Mouse (Mus musculus) small intestine, adult 2 months (tissue): Measurements from ENCODE around the gene Nol10. TPM values are rescaled to one million over a fixed set of nuclear protein-coding genes. Genes with fewer than 3 reads are reported as not detected.
"Not testable (repeated sequence)": the region's sequence is repeated elsewhere in the genome, so short reads cannot be mapped to it uniquely, and the experiment has no call there.

Experiments used
- H3K27ac ChIP-seq: fragments of 200-500 bp; 2 replicates; pipeline ENCODE4 v1.5.1; 2012; ENCODE audit warnings: low read depth, low read length, control low read depth, inconsistent platforms; ENCODE audit not compliant: insufficient read depth
- H3K27me3 ChIP-seq: fragments of 200-500 bp; 2 replicates; pipeline ENCODE4 v1.6.1; 2012; ENCODE audit warnings: mild to moderate bottlenecking, moderate library complexity, low read length, inconsistent platforms; ENCODE audit not compliant: control insufficient read depth, insufficient read depth
- H3K36me3 ChIP-seq: fragments of 200-500 bp; 2 replicates; pipeline ENCODE4 v1.6.1; 2012; ENCODE audit warnings: mild to moderate bottlenecking, low read length, control low read depth, inconsistent platforms; ENCODE audit not compliant: control insufficient read depth, insufficient read depth
- H3K4me1 ChIP-seq: fragments of 200-500 bp; 2 replicates; pipeline ENCODE4 v1.6.1; 2012; ENCODE audit warnings: low read length, inconsistent platforms, mixed read lengths; ENCODE audit not compliant: control insufficient read depth, insufficient read depth, insufficient read length
- H3K4me3 ChIP-seq: fragments of 200-500 bp; 2 replicates; pipeline ENCODE4 v1.5.1; 2012; ENCODE audit warnings: low read depth, mild to moderate bottlenecking, control low read depth, inconsistent platforms, low read length, moderate library complexity
- CTCF ChIP-seq: fragments of 200-500 bp; IDR thresholded peaks from 2 replicates; pipeline ENCODE4 v1.5.1; 2012; ENCODE audit warnings: low read depth, mild to moderate bottlenecking, control low read depth, inconsistent platforms, low read length, moderate library complexity, mixed read lengths; ENCODE audit not compliant: insufficient replicate concordance, insufficient read length; ENCODE audit errors: extremely low read depth
- POLR2A ChIP-seq: fragments of 200-500 bp; IDR thresholded peaks from 2 replicates; pipeline ENCODE4 v1.6.1; 2012; ENCODE audit warnings: low read depth, mild to moderate bottlenecking, control low read depth, inconsistent platforms, low read length, moderate library complexity
- WGBS: fragments of 180-500 bp; shearing (Covaris S2); methylation state at CpG from one replicate; pipeline ENCODE4 v1.1.7; 2018; 5-methylcytosine and 5-hydroxymethylcytosine counted together
- polyA plus RNA-seq: library from polyadenylated mRNA; depleted of rRNA; stranded (reverse); fragments of >200 nt; gene quantifications from 2 replicates; pipeline ENCODE4 v1.2.3, GENCODE M21; 2012

Nol10 gene
- polyA plus RNA-seq, 1 experiment = 1.3 TPM

GRCm38 (mm10) chr12:17455096-17455495 lies 106.8 kb downstream of the Nol10 start:
- H3K27me3 ChIP-seq = no peaks in the 10 kb centered on the region
- TF ChIP-seq POLR2A (no peak), CTCF (no peak)
- no peak overlapping the region for H3K27ac ChIP-seq
- no peaks in the 10 kb centered on the region for H3K36me3 ChIP-seq
- 67% methylated on average over 5 of the region's 5 CpGs for WGBS
- no peak overlapping the region for H3K4me3 ChIP-seq
- no peaks in the 10 kb centered on the region for H3K4me1 ChIP-seq

- H3K27ac ChIP-seq, H3K4me1 ChIP-seq, H3K36me3 ChIP-seq, H3K27me3 ChIP-seq, H3K4me3 ChIP-seq: not testable (repeated sequence)
- 95% methylated on average over 4 of the region's 4 CpGs for WGBS
Measured at GRCm38 (mm10) chr12:17459223-17459622, 111.0 kb downstream of the Nol10 start.

- no peaks in the 10 kb centered on the region for H3K4me1 ChIP-seq
- no peak overlapping the region for H3K4me3 ChIP-seq
- H3K36me3 ChIP-seq = no peaks in the 10 kb centered on the region
- no peaks in the 10 kb centered on the region for H3K27me3 ChIP-seq
- WGBS = 91% methylated on average over 4 of the region's 4 CpGs
- H3K27ac ChIP-seq = no peak overlapping the region
- TF ChIP-seq CTCF (no peak), POLR2A (no peak)
Measured at GRCm38 (mm10) chr12:17463706-17464105, 115.4 kb downstream of the Nol10 start.

- 90% methylated on average over 5 of the region's 5 CpGs for WGBS
- H3K4me1 ChIP-seq, H3K27ac ChIP-seq, H3K27me3 ChIP-seq, H3K4me3 ChIP-seq, H3K36me3 ChIP-seq: not testable (repeated sequence)
Measured at GRCm38 (mm10) chr12:17464550-17464949, 116.3 kb downstream of the Nol10 start.

- Histone ChIP-seq H3K36me3 (no peaks in the 10 kb centered on the region), H3K4me3 (no peak overlapping the region), H3K4me1 (peaks cover 13% of the 10 kb centered on the region; the same call in 1 of the 2 replicates), H3K27me3 (no peaks in the 10 kb centered on the region), H3K27ac (no peak overlapping the region)
- no peak for TF ChIP-seq CTCF
- TF ChIP-seq POLR2A = no peak
- 57% methylated on average over 4 of the region's 4 CpGs for WGBS
Measured at GRCm38 (mm10) chr12:17466791-17467190, 118.5 kb downstream of the Nol10 start.

GRCm38 (mm10) chr12:17468359-17468758 lies 120.1 kb downstream of the Nol10 start:
- no peaks in the 10 kb centered on the region for H3K27me3 ChIP-seq
- TF ChIP-seq POLR2A (no peak), CTCF (no peak)
- peaks cover 13% of the 10 kb centered on the region; the same call in 1 of the 2 replicates for H3K4me1 ChIP-seq
- H3K4me3 ChIP-seq = no peak overlapping the region
- H3K36me3 ChIP-seq = no peaks in the 10 kb centered on the region
- H3K27ac ChIP-seq = no peak overlapping the region
- 86% methylated on average over 3 of the region's 3 CpGs for WGBS

GRCm38 (mm10) chr12:17469869-17470268 lies 121.6 kb downstream of the Nol10 start:
- TF ChIP-seq CTCF (no peak), POLR2A (no peak)
- H3K36me3 ChIP-seq = no peaks in the 10 kb centered on the region
- H3K27me3 ChIP-seq = no peaks in the 10 kb centered on the region
- H3K4me1 ChIP-seq = peaks cover 13% of the 10 kb centered on the region; the same call in 1 of the 2 replicates
- peak overlapping the region; percentile 35 for H3K27ac ChIP-seq
- H3K4me3 ChIP-seq = no peak overlapping the region
- WGBS = 30% methylated on average over 7 of the region's 7 CpGs

- peaks cover 13% of the 10 kb centered on the region; the same call in 1 of the 2 replicates for H3K4me1 ChIP-seq
- H3K4me3 ChIP-seq, H3K27ac ChIP-seq, H3K36me3 ChIP-seq, H3K27me3 ChIP-seq: not testable (repeated sequence)
Measured at GRCm38 (mm10) chr12:17470528-17470927, 122.3 kb downstream of the Nol10 start.
